Mouse (Mus musculus): ENCODE results near the gene Zfp871.

DNA sequence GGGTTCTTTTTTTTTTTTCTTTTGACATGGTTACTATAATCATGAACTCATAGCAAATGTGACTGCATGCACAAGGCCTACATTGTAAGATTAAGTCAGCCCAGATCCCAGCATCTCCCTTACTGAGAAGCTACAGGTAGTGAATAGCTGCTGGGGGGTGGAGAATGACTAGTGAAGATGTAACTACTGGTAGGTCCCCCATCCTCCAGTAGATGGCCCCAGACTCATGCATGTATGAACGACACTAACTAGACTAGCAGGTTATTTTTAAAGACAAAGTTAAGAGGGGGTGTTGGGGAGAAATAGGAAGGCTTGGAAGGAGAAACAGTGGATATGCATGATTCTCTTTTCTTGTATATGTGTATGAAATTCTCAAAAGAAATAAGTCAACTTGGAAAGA lies 16.9 kb downstream of the Zfp871 start:
- TF ChIP-seq CHD2 (IDR thresholded peaks at IDR 0.05; ENCODE audit: low read depth, low read length) (no peak), HCFC1 (IDR thresholded peaks at IDR 0.05; ENCODE audit: borderline replicate concordance, insufficient read depth, low read length) (no peak), ZNF384 (IDR thresholded peaks at IDR 0.05; ENCODE audit: low read depth, low read length) (no peak), MAFK (IDR thresholded peaks at IDR 0.05; ENCODE audit: insufficient read depth, low read depth, low read length) (no peak), ZC3H11A (IDR thresholded peaks at IDR 0.05; ENCODE audit: borderline replicate concordance, low read depth, low read length) (no peak)
